Mouse (Mus musculus): ENCODE results near the gene Ccdc28a.

Gene Ccdc28a

DNA sequence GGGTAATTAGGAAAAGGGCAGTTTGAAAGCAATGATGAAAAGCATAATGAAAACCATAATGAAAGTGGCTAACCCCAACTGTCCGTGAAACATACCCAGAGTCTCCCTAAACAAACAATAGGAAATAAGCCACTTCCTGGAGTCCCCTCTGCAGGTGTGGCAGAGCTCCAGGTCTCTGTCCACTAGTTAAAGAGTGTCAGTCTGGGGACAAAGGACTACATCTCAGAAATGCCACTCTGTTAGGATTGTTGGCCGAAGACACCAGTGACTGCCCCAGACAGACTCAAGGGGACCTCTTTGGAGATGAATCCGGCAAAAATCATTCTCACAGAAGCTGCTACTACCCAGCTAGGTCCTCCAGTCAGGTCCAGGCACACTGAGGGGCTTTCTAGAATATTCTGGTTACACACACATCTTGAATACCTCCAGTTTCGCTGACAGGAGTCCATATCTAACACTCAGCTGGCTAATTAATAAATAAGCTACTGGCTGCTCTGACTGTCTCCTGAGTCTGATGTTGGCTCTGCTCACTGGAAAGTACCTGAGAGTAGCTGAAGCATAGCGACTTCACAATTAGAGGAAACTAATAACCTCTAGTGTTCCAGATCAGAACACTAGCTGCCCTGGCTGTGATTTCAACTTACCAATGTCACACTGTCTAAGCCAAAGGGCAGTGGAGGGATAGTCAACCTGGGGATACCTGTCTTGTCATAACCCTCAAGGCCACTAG is 36.3 kb downstream of the Ccdc28a start:
- in situ Hi-C loops (cut with MboI; ENCODE audit: unreplicated experiment in 2 of 2): loop anchor here (5.0 kb wide), 3 partner anchors 91 to 466 kb away; no protein-coding TSS in a partner anchor

DNA sequence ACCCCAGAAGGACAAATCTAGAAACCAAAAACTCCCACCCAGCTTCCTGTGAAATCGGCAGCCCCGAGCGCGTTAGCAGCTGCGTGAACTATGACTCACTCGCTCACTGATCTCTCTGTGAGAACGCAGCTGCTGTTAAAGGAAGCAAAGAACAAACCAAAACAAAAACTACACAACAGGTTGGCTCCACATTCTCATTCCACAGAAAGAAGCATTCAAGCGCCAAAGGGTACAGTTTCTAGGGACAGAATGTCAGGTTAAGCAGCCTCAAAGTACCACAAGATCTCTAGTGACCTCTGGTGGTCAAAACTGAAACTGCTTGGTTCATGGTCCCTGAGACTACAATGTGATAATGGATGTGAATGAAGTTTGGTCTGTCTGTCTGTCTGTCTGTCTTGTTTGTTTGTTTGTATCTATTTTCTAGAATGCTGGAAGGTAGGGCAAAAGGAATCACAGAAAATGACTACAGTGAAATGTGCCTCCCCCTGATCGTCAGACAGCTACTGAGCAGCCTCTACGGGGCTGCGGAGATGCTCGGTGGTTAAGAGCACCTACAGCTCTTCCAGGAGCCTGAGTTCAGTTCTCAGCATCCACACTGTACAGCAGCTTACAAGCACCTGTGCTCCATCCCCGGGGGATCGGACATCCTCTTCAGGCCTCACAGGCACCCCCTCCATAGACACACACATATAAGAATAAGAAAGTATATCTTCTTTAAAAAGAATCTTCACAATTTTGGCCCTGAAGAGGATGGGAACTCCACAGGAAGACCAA is 37.4 kb downstream of the Ccdc28a start:
- in situ Hi-C loops (cut with MboI; ENCODE audit: unreplicated experiment in 2 of 2): loop anchor here (5.0 kb wide), 3 partner anchors 90 to 465 kb away; no protein-coding TSS in a partner anchor

GRCm38 (mm10) chr10:18194737-18195141 is 40.1 kb downstream of the Ccdc28a start:
- in situ Hi-C loops (cut with MboI; ENCODE audit: unreplicated experiment in 2 of 2): loop anchor here (5.0 kb wide), 3 partner anchors 87 to 462 kb away; no protein-coding TSS in a partner anchor

DNA sequence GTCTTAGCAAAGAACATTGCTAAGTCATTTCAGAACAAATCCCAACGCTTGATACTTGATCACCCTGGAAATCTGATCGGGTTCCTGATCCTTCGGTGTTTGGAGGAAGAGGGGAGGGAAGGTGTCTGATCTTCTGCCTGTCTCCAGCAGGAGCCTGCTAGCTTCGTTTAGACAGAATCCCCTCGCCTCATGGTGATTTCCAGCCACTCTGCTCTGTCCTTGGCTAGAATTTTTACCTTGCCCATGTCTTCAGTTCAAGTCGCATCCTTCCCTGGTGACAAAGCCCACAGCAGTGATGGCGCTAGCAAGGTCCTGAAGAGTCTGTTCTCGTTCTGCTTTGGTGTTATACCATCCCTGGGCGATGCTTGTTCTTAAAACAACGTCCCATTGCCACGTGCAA is 40.6 kb downstream of the Ccdc28a start:
- in situ Hi-C loops (cut with MboI; ENCODE audit: unreplicated experiment in 2 of 2): no loop called here

GRCm38 (mm10) chr10:18193221-18193620 is 41.6 kb downstream of the Ccdc28a start:
- in situ Hi-C loops (cut with MboI; ENCODE audit: unreplicated experiment in 2 of 2): no loop called here

DNA sequence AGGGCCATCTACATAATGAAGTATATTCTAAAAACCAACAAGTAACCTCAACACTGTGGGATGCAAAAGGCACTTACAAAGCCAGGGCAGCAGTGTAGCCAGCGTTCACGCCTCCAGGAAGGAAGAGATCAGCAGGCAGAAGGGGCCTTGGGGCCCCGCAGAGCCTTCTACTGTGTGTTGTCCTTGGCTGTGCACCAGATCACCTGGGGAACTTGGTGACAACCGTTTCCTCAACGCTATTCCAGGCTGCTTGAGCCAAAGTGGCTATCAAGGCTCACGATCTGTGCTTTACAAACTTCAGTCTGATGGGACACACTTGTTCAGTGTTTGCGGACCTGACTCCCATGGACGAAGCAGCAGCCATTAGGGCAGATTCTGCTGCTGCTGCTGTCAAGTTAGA is 43.1 kb downstream of the Ccdc28a start:
- in situ Hi-C loops (cut with MboI; ENCODE audit: unreplicated experiment in 2 of 2): no loop called here

GRCm38 (mm10) chr10:18189498-18189897 is 45.3 kb downstream of the Ccdc28a start:
- in situ Hi-C loops (cut with MboI; ENCODE audit: unreplicated experiment in 2 of 2): no loop called here

DNA sequence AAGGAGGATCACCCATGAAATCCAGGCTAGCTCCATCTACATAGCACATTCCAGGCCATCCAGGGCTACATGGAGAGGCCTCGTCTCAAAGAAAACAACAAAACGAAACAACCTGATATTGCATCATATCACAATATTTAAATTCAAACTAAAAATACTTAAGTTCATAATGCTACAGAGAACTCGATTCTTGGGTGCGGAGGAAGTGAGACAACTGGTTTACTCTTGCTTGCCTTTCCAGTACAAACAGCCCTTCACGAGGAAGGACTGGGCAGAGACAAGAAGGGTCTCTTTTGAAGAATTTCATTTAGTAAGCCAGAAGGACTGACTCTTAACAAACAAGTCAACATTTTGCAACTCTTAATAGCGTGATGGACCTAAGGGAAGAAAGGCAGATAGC is 46.2 kb downstream of the Ccdc28a start:
- in situ Hi-C loops (cut with MboI; ENCODE audit: unreplicated experiment in 2 of 2): no loop called here

DNA sequence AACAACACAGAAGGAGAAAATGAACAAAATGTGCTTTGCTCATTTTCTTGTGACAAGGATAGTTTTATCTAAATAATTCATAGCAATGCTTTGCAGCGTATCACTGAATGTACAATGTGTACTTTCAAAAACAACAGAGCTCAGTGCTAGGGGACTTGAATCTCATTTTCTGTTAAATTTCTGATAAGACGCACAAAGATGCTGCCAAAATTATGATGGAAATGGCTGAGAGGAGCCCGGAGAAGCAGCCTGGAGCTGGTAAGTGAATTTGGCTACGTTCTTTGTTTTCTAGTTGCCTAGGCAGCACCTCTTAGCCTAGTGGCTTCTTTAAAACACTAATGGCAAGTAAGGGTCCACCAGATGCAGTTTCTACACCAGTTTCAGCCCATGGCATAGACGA is 52.6 kb downstream of the Ccdc28a start:
- in situ Hi-C loops (cut with MboI; ENCODE audit: unreplicated experiment in 2 of 2): no loop called here

DNA sequence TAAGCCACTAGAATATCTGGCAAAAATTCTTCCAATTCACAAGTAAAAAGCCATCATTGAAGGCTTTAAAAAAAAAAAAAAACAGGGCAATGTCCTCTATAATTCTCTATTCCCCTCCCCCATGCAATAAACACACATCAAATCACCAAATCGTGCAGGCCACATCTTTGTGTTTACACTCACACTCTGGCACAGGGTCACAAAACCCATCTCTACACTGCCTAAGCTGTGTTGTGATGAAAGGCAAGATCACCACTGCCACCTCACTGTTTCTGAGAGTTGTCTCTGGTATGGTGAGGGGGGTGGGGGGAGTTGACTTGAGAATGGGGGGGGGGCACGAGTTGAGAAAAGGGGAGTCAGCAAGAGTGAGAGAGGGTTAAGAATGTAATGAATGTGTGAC is 57.5 kb downstream of the Ccdc28a start:
- in situ Hi-C loops (cut with MboI; ENCODE audit: unreplicated experiment in 2 of 2): no loop called here

DNA sequence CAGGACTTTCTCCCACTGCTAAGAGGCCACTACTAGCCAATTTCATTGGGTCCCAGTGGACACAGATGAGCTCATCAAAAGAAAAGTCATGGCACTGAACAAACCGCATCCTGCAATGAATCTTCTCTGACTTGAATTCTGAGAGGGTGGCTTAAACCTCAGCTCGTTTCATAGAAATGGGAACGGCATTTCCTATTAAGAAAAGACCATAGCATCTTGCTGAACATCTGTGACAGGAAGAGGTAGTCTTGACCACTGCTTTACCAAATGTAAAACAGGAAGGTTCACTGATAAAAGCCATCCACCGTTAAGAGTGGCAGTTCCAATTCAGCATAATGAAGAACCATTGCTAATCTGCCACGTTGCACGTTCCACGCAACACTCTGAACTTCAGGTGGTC is 58.1 kb downstream of the Ccdc28a start:
- in situ Hi-C loops (cut with MboI; ENCODE audit: unreplicated experiment in 2 of 2): no loop called here

- in situ Hi-C loops (cut with MboI; ENCODE audit: unreplicated experiment in 2 of 2): no loop called here
Measured at GRCm38 (mm10) chr10:18175087-18175486, 59.7 kb downstream of the Ccdc28a start.
